Mouse (Mus musculus) urinary bladder, postnatal 14 days (tissue): ENCODE measurements around the gene Klhl32.
A peak's percentile ranks its signal among the peaks of the same experiment; 100 is the strongest.

Experiments
- DNase-seq: peaks from one replicate; pipeline ENCODE4 v3.0.0; 2021; ENCODE audit warnings: low spot score

Gene Klhl32

DNA sequence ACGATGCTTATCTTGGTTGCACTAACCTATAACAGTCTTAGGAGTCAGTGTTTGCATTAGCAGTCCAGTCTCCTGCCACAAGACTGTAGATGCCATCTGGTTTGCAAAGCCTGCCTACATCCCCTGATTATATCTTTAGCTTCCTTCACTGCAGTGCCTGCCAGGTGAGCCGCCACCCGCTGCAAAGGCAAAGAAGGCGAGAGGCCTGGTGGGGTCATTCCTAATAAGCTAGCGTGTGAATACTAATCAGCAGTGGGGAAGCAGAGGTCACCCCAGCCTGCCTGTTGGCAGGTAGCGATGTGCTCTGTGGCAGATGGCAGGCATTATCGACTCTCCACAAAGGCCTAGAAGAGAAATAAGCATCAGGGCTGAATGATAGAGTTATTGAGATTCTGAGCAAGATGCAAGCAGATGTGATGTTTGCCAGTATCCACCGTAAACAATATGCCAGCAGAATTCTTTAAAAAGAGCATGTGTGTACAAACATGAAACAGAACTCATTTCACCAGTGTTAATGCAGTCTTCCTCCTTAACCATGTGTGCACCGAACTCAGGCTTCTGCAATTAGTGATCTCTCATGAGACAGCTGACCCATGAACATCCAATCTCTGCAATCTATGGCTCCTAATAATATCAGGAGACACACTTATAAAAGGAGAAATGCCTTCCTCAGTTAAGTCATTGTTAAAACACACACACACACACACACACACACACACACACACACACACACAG, 219.6 kb downstream of the Klhl32 start:
- DNase-seq: peak; percentile 17

DNA sequence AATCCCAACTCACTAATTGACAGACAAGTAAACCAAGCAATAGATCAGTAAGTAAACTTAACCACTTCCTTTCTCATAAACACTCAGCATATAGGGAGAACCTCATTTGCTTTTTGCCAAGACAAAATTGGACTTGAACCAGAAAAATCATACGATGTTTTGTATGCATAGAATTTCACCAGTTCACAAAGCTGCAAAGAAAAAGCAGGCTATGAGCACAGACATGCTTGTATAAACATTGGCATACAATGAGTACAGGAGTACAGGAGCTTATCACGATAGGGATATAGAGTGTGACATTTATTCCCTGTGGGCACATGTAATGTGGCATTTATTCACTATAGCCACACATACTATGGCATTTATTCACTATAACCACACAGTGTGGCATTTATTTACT, 220.5 kb downstream of the Klhl32 start:
- DNase-seq: no peak

DNA sequence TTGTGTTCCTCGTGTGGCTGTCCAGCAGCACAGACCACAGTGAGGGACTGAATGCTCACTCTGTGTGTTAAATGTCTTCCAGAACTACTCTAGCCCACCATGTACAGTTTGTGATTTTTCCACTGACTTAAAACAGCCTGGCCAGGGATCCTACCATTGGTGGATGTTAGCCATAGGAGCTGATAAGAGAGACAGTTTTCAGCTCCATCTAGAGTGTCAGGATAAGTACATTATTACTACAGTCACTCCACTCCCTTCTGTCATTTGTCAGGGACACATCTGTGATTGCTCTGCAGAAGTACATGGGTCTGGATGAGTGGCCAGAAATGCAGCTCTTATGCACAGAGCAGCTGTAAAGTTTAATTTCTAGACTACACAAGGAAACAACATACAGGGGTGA, 223.1 kb downstream of the Klhl32 start:
- no peak for DNase-seq

DNA sequence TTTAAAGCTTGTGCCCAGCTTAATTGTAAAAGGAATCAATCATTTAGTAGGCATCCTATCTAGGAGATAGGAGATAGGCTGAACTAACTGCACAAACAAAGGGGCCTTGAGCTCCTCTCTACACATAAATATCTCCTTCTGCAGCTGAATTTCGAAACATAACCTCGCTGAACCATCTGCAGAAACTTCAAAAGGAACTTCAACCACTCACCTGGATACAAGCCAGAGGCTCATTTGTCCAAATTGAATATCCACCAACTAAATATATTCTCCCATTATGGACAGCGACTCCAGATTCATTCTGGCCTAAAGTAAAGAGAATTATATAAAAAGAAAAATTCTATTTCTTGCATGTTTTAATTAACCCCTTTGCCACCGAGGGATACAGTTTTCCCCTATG, 224.2 kb downstream of the Klhl32 start:
- DNase-seq: no peak

DNA sequence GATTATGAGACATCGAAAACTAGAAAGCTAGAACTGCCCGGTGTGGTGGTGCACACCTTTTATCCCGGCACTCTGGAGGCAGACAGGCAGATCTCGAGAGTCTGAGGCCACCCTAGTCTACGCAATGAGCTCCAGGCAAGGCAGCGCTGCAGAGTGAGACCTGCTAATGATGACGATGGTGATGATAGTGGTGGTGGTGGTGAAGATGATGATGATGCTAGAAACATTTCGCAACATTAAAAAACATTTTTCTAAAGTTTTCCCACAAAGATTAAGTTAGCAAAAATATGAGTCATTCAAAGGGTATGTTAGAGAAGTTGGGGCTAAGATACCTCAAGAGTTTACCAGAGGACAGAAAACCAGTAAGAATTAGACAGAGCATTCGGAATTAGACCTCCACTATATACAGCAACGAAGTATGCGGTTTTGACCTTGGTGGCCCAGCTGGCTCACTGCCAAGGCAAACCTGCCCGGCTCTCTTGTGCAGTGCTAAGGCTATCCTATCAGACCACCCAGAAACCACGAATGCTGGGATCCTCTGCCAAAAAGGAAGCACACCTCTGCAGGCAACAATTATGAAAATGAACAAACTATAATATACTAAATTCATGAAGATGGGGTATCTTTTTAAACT, 224.9 kb downstream of the Klhl32 start:
- peak; percentile 12 for DNase-seq

DNA sequence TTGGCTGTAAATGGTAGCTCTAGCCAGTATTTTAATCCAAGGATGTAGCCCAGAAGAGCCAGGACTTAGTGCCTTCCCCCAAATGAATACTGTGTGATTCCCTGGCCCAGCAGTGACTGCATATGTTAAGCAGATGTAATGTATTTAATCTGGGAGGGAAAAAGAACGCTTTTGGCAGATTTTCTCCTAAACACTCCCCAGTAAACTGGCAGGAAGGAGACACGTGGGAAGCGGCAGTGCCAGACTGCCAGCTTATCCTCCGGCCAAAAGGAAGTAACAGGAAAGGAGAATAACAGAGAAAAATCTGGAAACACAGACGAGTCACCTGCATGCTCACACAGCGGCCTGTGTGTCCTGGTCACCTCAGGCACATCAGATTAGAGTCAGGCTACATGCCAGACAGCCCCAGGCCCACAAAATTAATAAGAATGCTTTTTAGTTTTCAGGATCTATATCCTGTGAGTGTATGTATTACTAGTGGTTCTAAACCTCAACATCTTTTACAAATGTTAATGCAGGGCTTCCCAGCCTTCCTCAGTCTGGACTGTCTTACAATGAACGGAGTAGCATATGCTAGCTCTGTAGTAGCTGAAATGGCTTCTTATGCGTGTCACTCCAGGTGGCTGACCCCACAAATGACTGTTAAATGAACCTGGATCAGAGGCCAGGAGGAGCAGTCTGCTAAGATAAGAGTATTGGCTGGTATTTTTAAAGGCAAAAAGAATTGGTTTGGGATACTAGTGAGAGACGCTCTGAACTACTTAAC, 229.3 kb downstream of the Klhl32 start:
- DNase-seq: no peak

DNA sequence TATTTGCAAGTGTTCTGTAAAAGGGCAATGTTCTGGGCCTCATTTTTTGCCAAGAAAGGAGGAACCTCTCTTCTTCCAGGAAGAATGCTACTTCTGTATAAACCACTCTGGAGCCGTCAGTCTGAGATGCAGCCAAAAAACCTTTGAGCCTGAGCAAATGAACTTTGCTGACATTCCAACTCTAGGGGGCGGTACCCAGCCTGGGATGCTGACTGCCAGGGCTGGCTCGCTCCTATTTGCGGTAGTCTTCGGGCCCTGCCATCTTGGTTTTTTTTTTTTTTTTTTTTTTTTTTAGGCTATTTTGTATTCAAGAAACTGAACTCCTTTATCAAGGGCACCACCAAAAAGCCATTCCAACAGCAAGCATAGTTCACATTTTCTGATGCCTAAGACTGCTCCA, 230.5 kb downstream of the Klhl32 start:
- peak; percentile 23 for DNase-seq

DNA sequence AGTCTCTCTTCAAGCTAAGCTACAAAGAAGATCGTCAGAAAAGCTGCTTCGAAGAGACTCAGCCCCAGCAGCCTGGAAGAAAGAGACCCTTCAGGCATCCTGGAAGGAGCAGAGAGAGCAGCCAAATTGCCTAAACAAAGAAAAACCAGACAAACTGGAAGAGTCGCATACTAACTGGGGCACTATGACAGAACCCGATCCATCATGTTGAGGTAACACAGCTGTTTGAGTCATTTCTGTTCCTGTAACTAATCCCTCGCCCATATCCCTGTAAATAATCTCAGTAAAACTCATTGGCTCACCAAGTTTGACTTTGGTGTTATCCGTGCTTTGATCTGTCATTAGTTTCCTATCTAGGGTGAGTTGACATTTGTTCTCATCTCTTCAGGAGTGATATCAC, 230.9 kb downstream of the Klhl32 start:
- peak; percentile 4 for DNase-seq

DNA sequence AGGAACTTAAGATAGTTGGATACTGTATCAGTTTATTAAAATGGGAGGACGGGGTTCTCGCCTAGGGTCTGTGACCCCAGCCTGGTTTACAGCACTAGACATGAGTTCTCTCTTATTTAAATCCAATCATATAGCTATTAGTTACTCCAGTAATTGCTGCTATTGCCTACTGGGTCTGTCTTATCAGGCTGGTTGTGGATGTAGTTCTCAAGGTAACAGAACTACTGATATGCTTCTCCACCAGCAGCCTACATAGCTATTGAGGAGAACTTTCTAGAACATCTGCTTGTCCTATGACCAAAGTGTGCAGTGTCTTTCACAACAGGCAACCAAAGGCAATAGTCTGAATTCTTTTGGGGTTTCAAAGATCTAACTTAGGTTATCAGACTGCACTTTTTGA, 241.4 kb downstream of the Klhl32 start:
- DNase-seq: no peak

DNA sequence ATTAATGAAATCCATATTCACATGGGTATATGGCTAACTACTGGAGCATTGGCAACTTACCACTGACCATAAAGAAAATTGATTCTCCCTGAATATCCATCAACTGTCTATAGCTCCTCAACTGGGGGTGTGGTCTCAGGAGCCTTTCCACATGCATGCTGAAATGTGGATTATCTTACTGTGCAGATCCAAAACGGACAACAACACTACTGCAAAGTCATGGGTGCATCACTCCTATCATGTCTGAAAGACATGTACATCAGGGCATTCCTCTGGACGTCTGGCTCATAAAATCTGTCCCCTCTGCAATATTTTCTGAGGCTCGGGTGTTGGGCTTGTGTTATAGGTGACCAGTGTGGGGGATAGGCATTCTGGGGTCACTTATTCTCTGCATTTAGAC, 241.8 kb downstream of the Klhl32 start:
- DNase-seq: no peak

DNA sequence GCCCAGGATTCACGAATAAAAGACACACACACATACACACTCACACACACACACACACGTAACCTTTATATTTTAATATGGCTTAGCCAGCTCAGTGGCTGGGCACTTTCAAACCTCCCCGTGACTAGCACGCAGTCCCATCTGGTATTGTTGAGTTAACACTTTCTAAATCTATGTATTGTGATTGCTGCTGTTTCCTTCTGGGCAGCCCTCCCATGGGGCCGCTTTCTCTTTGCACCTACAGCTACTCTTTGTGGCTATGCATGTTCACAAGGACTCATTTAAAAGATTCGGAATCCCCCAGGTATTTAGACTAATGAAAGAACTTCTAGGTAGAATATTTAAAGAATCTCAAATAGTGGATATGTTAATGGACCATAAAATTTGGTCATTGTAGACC, 249.2 kb downstream of the Klhl32 start:
- DNase-seq: no peak

DNA sequence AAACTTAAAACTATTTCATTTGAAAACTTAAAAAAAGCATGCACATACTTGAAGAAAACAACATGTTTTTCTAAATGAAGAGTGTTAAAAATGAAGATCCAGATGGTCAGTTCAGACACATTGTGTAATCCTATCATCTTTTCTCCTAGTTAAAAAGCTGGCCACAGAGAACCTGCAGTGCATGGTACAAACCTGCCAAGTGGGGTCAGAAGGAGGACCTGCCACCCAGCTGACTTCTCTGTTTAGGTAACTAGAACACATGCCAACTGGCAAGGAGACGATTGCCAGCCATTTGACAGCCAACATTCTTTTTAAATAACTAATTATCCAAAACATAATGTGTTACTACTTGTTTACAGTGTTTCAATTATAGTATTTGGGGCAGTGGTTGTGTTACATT, 252.3 kb downstream of the Klhl32 start:
- DNase-seq: no peak

DNA sequence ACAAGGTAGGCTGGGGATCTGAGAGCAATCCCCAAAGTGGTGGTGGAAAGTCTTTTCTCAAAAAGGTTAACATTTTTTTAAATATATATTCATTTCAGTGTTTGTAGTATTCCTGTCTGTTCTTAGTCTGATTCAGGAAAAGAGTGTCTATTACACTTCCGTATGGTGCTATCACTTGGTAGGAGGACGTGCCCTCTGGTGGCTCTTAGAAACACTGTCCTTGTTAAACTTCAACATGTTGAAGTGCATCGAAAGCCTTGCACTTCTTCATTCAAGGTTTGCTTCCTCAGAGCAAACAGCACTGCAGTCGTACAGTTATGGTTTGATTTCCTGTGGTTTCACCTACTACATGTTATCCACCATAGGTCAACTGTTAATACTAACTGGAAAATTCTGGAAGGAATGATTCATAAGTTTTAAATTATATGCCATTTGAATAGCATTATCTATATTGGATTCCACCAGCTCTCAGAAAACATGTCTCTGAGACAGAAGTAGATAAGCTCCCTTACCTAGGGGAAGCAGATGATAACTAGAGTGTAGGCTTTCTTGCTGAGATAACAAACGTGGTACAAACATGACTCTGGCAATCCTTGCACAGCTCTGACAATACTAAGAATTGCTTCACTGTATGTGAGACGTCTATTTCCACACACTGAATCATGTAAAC, 253.8 kb downstream of the Klhl32 start:
- DNase-seq: no peak

DNA sequence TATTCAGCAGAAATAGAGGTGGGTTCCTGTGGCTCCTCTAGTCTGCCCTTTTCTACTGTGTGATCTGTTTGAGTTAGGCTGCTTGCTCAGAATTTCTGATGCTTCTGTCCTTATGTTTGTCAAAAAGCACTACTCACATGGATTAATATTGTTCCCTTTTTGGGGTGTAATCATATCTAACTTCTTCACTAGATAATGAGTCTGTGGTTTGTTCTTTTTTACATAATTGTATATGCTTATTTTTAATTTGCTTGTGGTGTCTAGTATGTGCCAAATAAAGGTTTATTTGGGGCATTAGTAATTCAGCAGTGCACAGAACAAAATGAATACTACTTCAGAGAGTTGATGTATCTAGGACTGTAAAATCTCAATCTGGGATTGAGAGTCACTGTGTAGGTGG, 256.1 kb downstream of the Klhl32 start:
- no peak for DNase-seq

DNA sequence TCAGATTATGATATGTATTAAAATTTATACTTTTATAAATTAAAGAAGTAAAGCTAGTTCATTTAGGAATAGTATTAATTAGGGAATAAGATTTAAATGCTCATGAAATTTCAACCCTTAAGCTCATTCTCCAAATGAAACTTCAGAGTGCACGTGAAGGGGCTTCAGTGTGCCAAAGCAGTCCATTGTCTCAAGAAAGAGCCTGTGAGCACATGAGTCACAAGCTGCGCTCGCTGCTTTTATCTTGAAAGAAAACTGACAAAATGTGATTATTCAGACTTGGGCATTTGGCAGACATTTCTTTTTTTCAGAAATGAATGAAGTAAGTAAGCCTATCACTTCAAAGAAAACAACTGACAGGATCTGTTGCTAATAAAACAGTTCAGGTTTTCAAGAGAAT, 266.9 kb downstream of the Klhl32 start:
- DNase-seq: no peak

DNA sequence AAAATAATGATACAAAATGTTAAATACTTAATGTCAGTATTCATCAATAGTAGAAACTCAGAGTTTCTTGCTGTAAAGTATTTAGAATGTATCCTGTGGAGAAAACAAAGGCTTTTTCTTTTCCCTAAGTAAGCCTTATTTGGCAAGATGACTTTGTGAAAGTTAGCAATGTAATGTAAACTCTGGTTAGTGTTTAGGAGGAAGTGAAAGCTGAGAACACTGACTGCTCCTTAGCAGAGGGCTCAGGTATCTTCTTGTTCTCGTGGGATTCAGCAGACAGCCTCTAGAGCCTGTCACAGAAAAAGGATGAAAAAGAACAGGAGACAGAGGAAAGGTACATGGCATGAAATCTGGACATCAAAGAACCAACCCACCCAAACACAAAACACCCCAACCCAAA, 268.6 kb downstream of the Klhl32 start:
- no peak for DNase-seq

DNA sequence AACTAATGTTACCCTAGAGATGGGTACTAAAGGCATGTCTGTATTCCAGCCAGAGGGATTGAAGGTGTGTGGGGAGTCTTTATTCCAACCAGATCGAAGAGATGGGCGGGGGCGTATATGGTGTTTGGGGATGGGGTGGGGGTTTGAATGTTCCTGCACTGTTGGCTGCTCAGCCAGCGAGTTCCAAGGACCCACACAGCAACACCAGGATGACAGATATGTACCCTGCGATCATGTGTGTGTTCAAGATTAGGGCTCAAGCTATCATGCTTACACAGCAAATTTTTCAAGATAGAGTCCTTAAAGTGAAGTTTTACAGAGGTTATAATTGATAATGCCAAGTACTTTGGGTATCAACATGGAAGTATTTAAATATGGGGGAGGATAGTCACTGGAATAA, 273.3 kb downstream of the Klhl32 start:
- no peak for DNase-seq

DNA sequence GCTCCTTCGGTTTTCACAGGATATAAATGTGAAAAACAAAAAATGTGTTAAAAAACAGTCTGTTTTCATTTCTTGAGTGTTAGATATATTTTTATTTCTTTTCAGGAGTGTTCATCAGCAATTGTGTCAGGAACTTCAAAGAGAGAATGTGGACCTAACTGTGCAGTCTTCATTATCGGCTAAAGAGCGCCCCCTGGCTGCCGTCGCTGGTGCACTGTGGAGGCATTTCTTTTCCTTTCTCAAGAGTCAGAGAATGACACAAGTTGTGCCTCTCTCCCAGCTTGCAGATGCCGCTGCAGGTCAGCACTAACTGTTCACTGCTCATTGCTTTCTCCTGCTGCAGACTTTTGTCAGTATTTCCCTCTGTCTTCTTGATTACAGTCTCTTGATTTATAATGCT, 276.6 kb downstream of the Klhl32 start:
- DNase-seq: peak; percentile 77

DNA sequence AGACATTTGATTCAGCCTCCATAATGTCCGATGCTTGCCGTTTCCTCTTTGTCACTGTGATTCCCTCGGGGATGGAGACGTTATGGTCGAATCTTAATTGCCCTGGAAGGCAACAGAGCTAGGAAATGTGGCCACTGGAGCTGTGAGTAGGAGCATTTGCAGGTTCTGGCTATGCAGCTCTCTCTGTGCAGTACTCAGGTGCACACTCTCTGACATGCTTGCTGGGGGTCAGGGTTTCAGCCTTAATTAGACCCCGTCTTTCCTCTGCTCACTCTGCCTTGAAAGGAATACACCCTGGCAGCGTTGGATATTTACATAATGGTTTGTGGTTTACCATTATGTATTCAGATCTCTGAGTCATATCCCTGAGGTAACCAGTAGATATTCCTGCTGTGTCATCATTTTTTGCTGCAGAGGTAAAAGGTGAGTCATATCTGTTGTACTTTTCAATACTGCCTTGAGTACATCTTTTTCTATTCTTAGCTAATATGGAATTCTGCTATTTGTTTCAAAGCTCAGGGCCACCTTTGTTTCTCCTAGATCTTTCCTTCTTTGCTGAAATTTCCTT, 281.9 kb downstream of the Klhl32 start:
- no peak for DNase-seq

DNA sequence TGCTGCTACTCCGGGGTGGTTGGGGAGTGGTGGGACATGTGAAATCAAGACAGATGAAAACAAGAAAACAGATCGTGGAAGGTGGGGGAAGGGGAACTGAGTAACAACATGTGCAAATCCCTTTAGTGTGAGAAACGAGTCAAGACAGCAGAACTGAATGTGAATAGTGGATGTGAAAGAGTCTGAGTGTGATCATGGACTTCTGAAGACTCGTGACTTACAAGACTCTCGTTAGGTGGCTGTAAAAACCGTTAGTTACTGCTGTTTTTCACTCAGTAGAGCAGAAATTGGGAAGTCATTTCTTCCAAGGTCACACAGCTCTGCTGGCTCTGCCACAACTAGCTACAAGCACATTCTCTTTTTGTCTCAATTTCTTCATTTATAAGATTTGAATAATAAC, 282.9 kb downstream of the Klhl32 start:
- no peak for DNase-seq
